Mouse (Mus musculus): ENCODE measurements around the gene Ppp1r27. TPM values are rescaled to one million over a fixed set of nuclear protein-coding genes. Genes with fewer than 3 reads are reported as not detected.

Ppp1r27 gene
- total RNA-seq, 4 experiments from 2014 or later: 0.34 TPM; not detected in 3

- DNase-seq (ENCODE audit: low spot score): no peak
Measured at GRCm38 (mm10) chr11:120547469-120547868, 3.5 kb downstream of the Ppp1r27 start.

GRCm38 (mm10) chr11:120545964-120546363 is 5.0 kb downstream of the Ppp1r27 start:
- DNase-seq (ENCODE audit: low spot score): no peak

- no peak for DNase-seq (ENCODE audit: low spot score)
Measured at GRCm38 (mm10) chr11:120542376-120542775, 8.6 kb downstream of the Ppp1r27 start.

GRCm38 (mm10) chr11:120541907-120542306 is 9.0 kb downstream of the Ppp1r27 start:
- DNase-seq (ENCODE audit: low spot score): peak; percentile 53

- no peak for DNase-seq (ENCODE audit: low spot score)
Measured at GRCm38 (mm10) chr11:120539285-120540014, 11.5 kb downstream of the Ppp1r27 start.

- no peak for DNase-seq (ENCODE audit: low spot score)
Measured at GRCm38 (mm10) chr11:120538955-120539284, 12.0 kb downstream of the Ppp1r27 start.

- peak; percentile 73 for DNase-seq (ENCODE audit: low spot score)
Measured at GRCm38 (mm10) chr11:120538485-120538884, 12.4 kb downstream of the Ppp1r27 start.

GRCm38 (mm10) chr11:120535804-120536203 is 15.1 kb downstream of the Ppp1r27 start:
- DNase-seq (ENCODE audit: low spot score): no peak

- DNase-seq (ENCODE audit: low spot score): no peak
Measured at GRCm38 (mm10) chr11:120535145-120535544, 15.8 kb downstream of the Ppp1r27 start.

GRCm38 (mm10) chr11:120534093-120534492 is 16.8 kb downstream of the Ppp1r27 start:
- no peak for DNase-seq (ENCODE audit: low spot score)

GRCm38 (mm10) chr11:120531646-120532045 is 19.3 kb downstream of the Ppp1r27 start:
- no peak for DNase-seq (ENCODE audit: low spot score)

GRCm38 (mm10) chr11:120530085-120530964 is 20.6 kb downstream of the Ppp1r27 start, which contains the start of gene Gcgr:
Gene Gcgr (plus strand): TSS chr11:120530699.
- DNase-seq (ENCODE audit: low spot score): no peak

- no peak for DNase-seq (ENCODE audit: low spot score)
Measured at GRCm38 (mm10) chr11:120528903-120529302, 22.0 kb downstream of the Ppp1r27 start.

GRCm38 (mm10) chr11:120527690-120528354 is 23.1 kb downstream of the Ppp1r27 start:
- no peak for DNase-seq (ENCODE audit: low spot score)

GRCm38 (mm10) chr11:120525959-120526358 is 25.0 kb downstream of the Ppp1r27 start:
- no peak for DNase-seq (ENCODE audit: low spot score)

GRCm38 (mm10) chr11:120522581-120522980 is 28.4 kb downstream of the Ppp1r27 start:
- no peak for DNase-seq (ENCODE audit: low spot score)

- peak; percentile 65 for DNase-seq (ENCODE audit: low spot score)
Measured at GRCm38 (mm10) chr11:120520967-120521540, 29.9 kb downstream of the Ppp1r27 start.

GRCm38 (mm10) chr11:120520498-120520897 is 30.4 kb downstream of the Ppp1r27 start:
- DNase-seq (ENCODE audit: low spot score): no peak

- DNase-seq (ENCODE audit: low spot score): peak; percentile 80
Measured at GRCm38 (mm10) chr11:120519738-120520137, 31.2 kb downstream of the Ppp1r27 start.

GRCm38 (mm10) chr11:120518558-120518957 is 32.4 kb downstream of the Ppp1r27 start:
- no peak for DNase-seq (ENCODE audit: low spot score)

- peak; percentile 81 for DNase-seq (ENCODE audit: low spot score)
Measured at GRCm38 (mm10) chr11:120518027-120518426, 32.9 kb downstream of the Ppp1r27 start.

GRCm38 (mm10) chr11:120517147-120517546 is 33.8 kb downstream of the Ppp1r27 start:
- no peak for DNase-seq (ENCODE audit: low spot score)

All from heart, adult 8-10 months (tissue).